Mouse (Mus musculus): ENCODE measurements around the gene Fsip1.
"Not testable (repeated sequence)": the region's sequence is repeated elsewhere in the genome, so short reads cannot be mapped to it uniquely, and the experiment has no call there.

Fsip1 gene

DNA sequence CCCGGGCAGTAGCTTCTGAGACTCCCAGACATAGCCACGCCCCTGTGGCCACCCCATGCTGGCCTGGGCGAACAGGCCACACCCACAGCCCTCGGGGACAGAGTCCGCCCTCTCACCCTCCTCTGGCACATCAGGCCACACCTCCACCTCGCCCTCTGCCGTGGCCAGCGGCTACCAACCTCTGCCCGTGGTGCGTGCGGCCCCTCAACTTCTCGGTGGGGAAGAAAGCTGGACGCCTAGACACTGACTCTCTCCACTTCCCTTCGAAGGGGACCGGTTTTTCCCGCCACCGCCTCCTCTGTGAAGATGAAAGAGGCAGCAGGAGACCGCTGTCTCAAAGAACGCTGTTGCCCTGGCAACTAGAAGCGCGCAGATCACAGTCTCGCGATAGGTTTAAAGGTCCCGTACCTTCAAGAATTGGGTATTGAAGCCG, at the start of gene Fsip1:
Gene Fsip1, minus strand, starts transcription at position 346 of the 433 bp plus-strand sequence.
- peak; percentile 94 for DNase-seq

DNA sequence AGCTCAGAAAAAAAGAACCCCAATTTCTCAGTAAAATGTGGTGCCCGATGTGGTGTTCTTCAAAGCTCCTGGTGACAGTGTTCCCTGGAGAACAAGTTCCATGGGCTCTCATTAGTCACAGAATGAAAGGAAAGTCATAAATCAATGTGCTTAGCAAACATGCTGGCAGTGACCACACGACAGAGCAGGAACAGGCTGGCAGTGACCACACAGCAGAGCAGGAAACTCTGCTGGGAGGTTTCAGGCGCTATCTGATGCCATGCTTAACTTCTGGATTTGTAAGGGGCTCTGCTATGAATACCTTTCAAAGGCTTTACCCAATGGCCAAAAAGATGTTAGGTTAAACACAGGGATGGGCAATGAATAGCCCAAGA, 49.7 kb upstream of the Fsip1 start:
- no peak for DNase-seq

DNA sequence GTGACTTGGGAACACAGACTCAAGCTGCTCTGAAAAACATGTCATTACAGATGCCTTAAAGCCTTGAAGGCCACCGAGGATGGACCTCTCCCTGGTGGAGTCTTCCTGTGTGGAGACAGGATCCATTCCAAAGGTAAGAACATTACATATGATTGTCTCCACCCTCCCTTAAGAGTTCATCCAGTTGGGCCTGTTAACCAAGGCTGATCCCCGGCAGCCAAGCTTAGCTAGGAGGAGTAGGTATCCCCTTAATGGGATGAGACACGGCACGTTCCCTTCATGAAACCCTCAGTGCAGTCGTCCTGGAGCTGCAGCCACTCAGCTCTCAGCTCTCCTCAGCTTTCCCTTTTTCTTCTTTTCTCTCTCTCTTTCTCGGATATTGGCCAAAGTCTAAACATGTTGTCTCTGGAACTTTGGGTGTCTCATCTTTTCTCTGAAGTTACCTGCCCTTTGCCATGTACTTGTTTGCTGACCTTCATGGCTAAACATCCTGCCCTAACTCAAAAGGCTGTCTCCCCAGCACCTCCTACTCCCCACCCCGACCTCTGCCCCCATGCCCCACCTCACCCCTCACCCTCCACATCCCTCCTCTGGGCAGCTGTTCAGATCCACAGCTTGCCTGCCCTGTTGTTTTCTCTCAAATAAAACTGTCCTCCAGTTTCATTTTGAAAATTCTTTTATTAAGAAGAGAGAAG, 49.2 kb upstream of the Fsip1 start:
- DNase-seq, result no peak

DNA sequence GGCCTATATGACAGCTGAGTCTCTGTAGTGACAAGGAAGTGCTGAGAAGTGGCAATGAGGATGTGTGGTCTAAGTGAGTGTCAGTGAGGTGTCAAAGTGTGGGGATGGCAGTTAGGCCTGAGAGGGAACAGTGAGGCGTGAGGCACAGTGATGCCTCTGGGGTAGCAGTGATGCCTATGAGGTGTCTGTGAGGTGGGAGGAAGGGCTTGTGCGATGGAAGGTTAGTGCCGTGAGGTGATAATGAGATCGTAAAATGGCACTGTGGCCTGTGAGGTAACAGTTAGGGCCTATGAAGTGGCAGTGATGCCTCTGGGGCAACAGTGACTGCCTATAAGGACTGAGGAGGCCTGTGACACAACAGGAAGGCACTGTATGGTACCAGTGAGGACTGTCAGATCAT, 46.7 kb upstream of the Fsip1 start:
- DNase-seq, result no peak

DNA sequence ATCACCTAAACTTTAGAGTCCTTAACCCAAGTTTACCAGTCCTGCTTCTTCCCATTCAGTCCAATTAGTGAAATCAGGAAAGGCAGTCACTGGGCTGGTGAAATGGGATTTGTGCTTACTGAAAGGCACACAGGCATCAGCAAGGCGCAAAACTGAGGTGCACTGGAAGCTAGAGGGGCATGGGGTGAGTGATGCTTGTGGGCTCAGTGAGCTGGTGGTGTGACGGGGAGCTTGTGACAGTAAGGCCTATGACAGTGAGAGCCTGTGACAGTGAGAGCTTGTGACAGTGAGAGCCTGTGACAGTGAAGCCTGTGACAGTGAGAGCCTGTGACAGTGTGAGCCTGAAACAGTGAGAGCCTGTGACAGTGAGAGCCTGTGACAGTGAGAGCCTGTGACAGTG, 44.9 kb upstream of the Fsip1 start:
- no peak for DNase-seq

DNA sequence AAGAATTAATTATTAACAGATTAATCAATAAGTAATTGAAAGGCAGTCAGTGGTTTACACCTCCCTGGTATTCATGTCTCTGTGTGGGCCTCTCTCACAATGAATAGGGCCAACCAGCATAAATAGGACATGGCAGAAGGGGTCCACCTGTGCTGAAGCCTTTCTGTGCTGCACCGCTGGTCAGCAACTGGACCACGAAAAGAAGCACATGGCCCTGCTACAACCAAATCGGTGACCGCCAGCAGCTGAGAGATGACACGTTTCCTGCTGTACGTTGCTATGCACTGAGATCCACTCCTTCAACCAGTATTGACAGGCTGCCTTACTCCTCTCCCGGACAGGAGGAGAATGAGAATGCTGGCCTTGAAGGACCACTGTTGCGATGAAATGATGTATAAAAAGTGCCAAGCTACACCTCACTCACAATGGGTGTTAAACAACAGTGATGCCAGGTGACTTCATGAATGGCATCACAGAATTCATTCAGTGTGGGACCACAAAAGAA, 44.3 kb upstream of the Fsip1 start:
- no peak for DNase-seq

DNA sequence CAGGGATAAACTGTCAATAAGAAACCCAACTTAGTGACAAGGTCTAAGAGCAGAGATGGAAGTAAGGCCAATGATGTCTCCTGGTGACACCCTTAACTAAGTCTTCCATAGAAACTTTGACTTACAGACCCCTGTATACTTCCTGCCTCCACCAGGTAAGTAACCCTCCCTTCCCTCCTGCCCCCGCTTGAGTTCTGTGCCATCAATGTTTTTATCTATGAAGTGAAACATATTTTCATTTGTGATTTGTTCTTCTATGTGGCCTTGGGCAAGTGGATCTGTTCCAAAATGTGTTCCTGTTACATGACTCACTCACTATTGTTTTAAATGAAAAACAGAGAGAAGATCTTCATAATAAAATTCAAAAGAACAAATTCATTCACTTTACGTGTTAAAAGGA, 43.2 kb upstream of the Fsip1 start:
- DNase-seq, result no peak

DNA sequence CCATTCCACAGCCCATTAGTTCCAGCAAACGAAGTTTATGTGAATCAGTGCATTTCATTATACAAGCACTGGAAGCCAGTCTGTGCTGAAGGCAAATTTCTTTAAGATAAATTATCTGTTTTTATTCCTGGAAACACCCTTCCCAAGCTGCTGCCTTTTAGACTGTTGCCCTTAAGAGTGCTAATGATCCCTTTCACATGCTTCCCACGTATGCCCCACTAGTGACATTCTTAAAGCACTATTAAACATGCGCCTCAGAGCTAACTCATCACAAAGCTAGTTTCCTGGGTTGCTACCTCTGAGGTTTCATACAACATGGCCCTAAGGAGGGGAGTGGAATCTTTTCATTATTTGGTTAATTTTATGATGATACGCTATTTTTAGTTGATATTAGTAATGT, 41.8 kb upstream of the Fsip1 start:
- DNase-seq, result no peak

DNA sequence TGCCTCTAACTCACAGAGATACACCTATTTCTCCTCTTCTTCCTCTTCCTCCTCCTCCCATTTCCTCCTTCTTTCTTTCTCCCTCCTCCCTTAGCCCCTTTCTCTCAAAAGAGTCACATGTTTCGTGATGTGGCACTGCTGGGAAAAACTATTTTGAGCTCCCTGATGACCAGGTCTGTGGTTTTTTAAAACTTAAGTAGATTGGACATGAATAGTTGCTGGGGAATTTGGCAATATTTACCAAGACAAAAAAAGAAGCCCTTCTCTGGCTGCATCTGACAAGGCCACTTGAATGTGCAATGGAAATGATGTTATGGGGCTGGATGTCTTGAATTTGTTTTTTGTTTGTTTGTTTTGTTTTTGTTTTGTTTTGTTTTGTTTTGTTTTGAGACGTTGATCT, 41.2 kb upstream of the Fsip1 start:
- DNase-seq, result no peak

DNA sequence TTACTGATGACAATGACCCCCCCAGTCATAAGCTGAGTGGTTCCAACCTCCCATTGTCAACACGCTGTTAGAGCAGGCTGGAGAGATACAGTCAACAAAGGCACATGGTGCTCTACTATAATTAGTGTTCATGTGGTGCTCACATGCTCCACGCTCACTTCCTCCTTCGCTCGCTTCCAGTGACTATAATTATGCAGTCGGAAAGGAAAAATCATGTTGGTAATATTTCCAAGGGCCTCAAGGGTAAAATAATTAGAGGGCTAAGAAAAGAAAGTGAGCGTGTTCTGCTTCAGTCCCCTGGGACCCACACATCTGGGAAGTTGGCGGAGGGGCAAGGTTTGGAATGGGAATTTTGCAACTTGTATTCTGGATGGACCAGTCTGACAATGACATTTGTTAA, 38.7 kb upstream of the Fsip1 start:
- peak; percentile 12 for DNase-seq

DNA sequence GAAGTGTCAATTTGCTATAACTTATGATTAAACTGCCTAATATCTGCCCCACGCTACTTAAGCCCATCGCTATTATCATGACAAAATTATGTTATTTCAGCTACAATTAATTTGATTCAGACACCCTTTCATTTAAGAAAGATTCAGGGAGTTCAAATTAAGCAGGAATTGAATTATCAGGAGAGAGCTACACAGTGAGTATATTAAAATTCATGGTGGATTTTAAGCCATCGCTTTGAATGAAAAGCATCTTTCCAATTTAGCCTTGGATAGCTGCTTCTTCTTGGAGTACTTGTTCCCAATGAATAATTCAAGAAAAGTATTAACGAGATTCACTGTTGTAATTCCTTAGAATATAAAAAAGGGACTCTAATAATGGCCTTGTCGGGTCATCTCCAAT, 36.8 kb upstream of the Fsip1 start:
- no peak for DNase-seq

DNA sequence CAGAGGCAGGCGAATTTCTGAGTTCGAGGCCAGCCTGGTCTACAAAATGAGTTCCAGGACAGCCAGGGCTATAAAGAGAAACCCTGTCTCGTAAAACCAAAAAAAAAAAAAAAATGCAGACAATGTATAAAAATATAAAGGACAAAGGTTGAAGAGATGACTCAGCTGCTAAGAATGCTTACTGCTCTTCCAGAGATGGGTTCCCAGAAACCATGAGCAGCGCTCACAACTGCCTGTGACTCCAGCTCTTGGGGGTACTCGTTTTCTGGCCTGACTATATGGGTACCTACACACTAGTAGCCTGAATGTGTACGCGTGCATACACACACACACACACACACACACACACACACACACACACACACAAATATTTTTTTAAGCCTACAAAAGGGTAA, 32.3 kb upstream of the Fsip1 start:
- not testable (repeated sequence) for DNase-seq

DNA sequence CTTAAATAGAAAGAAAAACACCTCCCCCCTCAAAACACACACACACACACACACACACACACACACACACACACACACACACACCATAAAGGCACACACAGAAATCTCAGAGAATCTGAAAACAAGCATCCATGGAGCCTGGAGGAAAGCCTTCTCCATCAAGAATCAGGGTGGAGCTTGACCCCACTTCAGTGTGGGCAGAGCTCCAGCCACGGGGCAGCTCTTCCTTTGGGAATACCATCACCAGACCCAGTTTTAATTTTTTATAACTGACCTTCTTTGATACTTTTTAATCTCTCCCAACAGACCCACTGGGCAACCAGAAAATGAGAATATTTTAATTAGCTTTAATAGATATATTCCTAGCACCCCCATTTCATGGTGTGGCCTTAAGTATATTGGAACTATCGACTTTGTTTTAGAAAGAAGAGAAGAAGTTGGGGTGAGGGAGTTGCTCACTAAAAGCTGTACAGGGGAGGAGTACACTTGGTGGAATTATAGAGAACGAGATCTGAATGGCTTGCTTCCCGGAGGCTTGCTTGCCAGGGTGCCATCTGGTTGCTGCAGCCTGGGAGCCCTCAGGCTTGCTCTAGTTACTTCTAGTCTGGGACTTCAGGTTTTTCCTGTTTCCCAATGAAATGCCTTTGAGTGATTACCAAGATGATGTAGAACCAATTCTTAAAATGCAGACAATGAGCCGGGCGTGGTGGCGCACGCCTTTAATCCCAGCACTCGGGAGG, 31.7 kb upstream of the Fsip1 start:
- no peak for DNase-seq

DNA sequence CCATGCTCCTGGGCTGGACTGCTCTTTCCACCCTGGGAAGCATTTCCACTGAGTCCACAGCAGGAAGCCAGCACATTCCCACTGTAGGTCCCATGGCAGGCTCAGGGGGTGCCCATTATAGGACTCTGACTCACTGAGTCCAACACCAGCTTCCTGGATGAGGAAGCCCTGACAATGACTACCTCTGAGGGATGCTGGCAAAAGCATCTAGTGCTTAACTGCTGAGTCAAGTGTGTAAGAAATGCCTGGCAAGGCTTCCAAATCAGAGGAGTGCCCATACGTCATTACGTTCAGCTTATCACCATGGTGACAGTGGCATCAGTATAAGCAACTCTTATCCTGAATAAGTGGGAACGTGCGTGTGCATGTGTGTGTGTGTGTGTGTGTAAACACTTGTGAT, 30.9 kb upstream of the Fsip1 start:
- DNase-seq, result no peak

DNA sequence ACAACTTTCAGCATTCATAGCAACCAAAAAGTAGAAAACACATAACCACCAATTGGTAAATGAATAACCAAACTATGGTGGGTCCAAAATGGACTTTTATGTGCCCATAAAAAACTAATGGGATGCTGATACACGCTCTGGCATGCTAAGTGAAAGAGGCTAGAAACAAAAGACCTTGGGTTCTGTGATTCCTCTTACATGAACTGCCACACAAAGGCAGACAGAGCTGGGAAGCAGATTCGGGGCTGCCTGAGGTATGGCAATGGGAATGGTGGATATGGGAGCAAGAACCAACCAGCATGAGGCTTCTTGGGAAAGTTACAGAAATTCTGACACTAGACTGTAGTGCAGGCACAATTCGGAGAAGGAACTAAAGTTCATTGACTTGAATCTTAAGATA, 25.7 kb upstream of the Fsip1 start:
- peak; percentile 14 for DNase-seq

DNA sequence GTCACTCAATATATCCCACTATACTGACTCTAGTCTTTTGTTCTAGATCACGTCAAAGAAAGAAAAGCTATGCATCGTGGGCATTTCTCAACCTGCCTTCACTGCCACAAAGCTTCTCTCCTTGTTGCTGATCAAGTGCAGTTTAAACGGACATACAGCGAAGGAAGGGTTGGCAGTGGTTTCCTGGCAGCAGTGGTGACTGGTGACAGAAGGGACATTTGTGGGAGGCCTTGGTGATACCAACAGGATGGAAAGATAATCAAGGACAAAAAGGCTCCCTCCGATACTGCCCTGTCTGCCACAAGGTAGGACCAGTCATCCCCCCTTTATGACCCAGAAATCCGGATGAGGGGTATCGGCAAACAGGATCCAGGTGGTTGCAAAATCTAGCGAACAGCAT, 21.5 kb upstream of the Fsip1 start:
- no peak for DNase-seq

DNA sequence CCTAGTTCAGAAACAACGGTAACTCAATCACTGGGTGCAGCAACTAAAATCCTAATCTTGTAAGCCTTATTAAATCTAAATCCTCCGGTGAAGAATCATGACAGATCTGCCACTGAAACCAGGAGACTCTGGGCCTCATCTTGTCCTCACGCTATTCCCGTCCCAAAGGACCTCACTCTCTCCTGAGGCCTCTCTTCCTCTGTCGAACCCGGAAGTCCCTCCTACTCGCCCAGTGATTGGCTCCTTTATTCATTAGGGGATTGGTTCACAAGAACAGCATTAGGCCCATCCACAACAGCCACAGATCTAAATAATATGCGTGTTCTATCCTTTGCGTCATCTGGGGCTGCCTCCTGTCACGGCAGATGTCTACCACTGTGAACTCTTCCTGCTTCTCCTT, 14.8 kb upstream of the Fsip1 start:
- no peak for DNase-seq

DNA sequence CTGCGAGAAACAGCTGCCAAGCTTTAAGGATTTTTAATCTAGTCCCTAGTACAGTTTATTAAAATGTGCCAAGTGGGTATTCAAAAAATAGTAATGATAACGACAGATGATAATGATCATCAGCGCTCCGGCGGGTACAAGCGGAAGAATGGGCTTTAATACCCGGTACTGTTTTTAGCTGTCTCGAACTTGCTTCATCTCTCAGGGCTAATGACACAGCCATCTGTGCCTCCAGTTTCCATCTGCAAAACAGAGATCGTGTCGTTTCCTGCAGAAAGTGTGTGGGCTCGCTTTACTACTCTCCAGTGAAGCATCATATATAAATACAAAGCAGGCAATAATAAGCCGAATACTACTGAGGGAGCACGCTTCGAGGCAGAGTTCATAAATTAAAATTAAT, 13.4 kb upstream of the Fsip1 start:
- no peak for DNase-seq

DNA sequence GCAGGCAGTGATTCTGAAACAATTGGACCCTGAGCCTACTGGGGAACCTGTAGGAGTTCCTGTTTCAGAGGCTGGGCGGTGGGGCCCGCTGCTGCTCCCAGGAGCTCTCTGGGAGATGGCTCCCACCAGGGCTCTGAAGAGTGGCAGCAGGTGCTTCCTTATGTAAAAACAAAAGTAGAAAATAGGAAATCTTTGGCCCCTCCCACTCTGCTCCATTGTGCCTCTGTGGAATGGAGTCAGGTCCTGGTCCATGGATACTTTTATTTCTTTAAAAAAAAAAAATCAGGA, 7.1 kb upstream of the Fsip1 start:
- DNase-seq, result no peak

DNA sequence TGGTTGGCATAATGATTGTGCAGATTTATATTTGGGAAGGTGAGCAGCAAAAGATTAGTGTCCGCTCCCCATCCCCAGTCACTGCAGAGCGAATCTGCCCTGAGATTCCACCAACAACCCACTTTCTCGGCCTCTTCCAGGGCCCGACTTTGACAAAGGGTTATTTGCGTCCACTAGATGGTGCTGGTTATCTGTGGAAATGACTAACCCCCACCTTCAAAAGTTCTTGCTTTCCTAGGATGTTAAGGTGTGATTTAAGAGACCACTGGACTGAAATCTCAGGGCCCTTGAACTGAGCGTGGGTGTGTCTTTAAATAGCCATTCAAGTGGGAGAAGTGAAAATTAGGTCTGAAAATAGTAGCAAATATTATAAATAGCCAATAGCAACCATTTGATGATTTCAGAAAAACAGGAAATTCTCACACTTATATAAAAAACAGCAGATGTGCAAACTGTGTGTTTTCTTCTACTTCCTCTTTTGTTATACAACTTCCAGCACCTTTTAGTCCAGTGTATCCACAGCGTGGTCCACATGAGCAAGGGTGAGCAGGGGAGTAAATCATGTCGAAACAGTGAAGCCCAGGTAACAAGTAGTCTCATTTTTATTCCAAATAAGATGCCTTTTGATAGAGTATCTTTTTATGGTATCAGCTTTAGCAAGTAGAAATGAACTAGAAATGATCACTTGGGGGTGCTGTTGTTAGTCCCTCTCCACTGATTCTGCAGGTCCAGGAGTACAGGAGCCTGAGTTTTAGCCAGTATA, 6.6 kb upstream of the Fsip1 start:
- DNase-seq, result no peak

DNA sequence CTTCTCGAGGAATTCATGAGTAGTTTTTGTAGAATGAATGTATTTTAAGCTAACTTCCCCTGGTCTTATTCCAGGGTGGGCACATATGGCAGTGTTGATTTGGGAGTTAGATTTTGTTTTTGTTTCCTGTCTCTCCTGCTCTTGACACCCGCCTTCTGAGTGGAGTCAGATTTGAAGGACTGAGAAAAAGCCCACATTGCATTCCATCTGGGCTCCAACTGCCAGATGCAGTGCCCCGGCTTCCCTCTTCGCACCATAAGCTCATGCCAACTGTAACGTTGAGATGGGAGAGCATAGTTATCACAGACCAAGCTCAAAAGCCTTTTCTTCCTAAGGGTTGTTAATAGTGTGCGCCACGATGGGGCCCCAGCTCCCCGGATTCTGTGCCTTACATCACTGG, 5.9 kb upstream of the Fsip1 start:
- DNase-seq, result no peak

DNA sequence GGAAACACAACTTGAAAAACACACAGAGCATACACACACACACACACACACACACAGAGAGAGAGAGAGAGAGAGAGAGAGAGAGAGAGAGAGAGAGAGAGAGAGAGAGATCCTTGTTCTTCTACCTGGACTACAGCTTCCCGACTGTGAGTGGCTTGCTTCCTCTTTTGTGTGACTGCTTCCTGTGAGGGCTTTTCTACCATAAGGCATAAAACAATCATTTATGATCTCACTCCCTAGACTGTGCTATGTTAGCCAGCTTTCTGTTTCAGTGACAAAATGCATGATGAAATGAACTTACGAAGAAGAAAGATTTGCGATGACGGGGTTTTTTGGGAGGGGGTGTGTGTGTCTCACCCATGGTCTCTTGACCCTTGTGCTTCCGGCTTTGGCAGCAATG, 3.0 kb upstream of the Fsip1 start:
- no peak for DNase-seq

DNA sequence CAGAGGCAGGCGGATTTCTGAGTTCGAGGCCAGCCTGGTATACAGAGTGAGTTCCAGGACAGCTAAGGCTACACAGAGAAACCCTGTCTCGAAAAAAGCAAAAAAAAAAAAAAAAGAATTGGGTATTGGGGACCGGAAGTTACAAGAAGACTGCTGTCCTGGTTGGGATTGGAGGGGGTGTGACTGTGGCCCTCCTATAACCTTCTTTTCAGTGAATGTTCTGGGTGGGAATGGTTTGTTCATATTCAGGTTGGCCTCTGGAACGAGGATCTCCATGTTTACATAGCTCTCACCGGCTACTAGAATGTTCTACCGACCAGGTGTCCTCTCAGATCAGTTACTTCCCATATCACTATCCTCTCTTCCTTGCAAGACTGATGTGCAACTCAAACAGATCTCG, 328 bp upstream of the Fsip1 start:
- DNase-seq, result no peak

DNA sequence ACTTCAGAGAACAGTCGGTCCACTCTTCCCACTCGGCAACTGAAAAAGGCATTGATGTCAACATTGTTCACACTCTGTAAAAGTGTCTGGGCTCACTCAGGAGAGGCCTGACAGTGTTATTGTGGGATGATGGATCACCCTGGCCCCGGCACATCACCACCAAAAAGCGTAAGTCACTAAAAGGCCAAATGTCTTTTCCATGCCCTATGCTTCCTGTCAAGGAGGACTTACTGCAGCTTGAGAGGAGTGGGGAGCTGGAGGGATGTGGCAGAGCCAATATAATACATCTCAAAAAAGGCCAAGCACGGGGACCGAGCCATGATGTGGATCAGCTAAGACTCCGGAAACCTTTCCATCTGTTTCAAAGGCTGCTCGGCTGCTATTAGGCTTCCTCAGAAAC, 2.2 kb downstream of the Fsip1 start:
- DNase-seq, result no peak

All from kidney, adult 11 months (tissue).